Mouse (Mus musculus) thymus, postnatal 36 days (tissue): ENCODE data around the gene Tigd4.

Experiments
- DNase-seq, 2 experiments: peaks; one replicate each; pipeline ENCODE4 v3.0.0; 2022; ENCODE audit warnings: mixed read lengths in 2 of 2

The Tigd4 gene

DNA sequence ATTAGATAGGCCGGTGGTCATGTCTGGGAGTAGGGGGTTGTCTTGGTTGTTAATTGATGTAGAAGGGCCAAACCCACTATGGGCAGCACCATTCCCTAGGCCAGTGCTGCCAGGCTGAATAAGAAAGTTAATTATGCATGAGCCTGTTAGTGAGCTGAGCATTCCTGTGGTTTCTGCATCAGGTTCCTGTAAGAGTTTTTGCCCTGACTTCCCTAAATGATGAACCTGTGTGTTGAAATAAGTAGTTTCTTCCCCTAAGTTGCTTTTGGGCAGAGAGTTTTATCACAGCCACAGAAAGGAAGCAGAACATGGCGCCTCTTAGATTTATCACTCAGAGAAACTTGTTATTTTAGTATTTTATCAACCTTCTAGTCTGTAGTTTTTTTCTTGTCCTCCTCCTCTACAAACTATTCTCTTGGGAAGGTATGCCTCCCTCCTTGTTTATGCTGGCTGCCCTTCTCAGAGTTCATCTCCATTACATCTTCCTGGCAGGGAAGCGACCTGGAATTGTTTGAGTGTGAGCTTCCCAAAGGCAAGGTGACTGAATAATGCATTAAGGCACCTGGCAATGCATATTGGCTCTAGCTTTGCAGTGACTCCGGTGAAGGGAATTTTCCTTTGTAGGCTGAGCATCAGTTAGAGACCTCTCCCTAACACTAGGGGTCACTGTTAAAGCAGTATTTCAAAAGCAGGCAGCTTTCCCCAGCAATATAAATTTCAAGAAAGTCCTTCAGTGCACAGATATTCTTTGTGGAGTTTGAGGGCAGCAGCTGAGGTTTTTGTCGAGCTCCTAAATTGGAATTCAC, 21.9 kb downstream of the Tigd4 start:
- peak in 1 of 2 experiments; percentile 8 for DNase-seq

DNA sequence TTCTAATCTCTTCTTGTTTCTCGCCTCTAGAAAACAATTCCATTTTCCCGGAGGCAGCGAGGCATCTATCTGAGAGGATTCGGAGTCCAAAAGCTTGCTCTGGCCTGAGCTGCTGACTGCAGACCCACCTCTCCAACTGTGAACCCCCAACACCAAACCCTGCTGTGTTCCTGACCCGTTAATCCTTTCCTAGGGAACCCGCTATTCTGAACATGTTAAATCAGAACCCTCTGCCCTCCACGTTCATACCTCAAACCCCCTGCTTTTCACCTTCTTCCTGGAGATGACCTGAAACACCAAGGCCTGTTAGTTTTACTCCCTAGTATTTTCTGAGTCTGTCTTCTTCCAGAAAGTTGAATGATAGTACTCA, 22.5 kb downstream of the Tigd4 start:
- no peak for DNase-seq

- DNase-seq: no peak
Observed at GRCm38 (mm10) chr3:84618627-84619026, 25.3 kb downstream of the Tigd4 start.

DNA sequence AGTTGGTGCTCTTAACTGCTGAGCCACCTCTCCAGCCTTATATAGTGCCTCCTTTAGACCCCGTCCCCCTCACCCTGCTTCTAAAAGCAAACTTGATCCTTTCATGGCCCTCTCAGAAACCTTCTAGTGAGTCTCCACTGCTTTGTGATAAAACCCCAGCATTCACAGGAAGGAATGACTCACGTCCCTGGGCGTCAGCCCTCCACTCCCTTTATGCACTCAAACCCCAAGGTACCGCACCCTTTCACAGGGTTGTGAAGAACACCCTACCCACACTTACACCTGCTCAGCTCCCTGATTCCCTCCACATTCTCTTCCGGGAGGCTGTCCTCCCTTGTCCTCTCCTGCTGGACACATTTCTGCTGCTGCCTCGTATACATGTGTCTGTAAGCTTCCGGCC, 25.7 kb downstream of the Tigd4 start:
- no peak for DNase-seq

- DNase-seq: no peak
Observed at GRCm38 (mm10) chr3:84619725-84620124, 26.4 kb downstream of the Tigd4 start.

- no peak for DNase-seq
Observed at GRCm38 (mm10) chr3:84622026-84622425, 28.7 kb downstream of the Tigd4 start.

- no peak for DNase-seq
Observed at GRCm38 (mm10) chr3:84631586-84631985, 38.2 kb downstream of the Tigd4 start.

GRCm38 (mm10) chr3:84637095-84637494, 43.7 kb downstream of the Tigd4 start:
- DNase-seq: no peak

GRCm38 (mm10) chr3:84637890-84638578, 44.7 kb downstream of the Tigd4 start:
- DNase-seq: no peak

DNA sequence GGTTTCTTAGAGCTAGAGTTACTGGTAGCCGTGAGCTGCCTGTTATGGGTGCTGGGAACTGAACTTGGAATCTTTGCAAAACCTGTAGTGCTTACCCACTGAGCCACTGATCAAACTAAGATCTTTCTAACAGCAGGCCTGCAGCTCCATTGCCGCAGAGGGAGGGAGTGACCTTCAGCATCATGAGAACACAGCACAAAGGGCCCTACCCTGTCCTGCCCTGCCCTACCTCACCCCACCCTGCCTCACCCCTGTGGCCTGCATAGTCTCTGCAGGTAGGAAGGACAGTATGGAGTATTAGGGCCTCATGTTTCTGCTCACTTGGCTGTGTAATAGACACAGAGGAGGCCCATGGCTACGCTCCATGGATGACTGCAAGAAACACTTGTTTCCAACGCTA, 45.5 kb downstream of the Tigd4 start:
- DNase-seq: no peak

- no peak for DNase-seq
Observed at GRCm38 (mm10) chr3:84639767-84640500, 46.6 kb downstream of the Tigd4 start.

DNA sequence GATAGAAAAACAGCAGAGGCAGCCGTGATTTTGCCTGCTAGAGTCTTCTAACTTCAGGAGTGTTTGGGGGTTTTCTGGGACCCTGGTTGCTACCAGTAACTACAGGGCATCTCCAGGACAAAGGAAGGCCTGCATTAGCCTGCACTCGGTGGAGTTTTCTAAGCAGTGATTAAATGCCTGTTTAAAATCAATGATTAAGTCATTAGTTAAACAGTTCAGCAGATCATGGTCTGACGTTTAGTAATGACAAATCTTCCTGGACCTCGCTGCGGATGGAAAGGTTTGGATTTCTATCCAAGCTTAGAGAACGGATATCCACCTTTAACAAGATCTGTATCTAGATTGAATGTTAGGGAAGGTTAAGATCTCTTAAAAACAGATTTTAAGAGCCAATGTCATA, 47.2 kb downstream of the Tigd4 start:
- DNase-seq: no peak

- no peak for DNase-seq
Observed at GRCm38 (mm10) chr3:84641391-84641790, 48.0 kb downstream of the Tigd4 start.

DNA sequence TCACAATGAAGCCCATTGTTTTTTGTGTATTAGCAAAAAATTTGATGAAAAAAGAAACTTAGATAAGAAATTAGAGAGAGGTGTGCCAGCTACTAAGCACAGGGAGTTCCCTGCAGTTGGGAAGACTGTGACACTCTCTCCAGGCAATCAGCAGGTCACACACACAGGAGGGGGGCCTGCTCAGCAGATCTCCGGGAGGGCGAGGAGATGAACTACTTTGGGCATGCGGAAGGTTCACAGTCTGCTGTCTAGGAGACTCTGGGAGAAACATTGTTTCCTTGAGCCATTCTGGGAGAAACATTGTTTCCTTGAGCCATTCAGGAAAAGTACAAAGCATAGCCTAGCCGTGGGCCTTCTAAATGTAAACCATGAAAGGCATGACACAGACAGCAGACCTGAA, 49.6 kb downstream of the Tigd4 start:
- no peak for DNase-seq

GRCm38 (mm10) chr3:84645156-84646006, 52.0 kb downstream of the Tigd4 start:
- no peak for DNase-seq

- DNase-seq: no peak
Observed at GRCm38 (mm10) chr3:84646007-84646290, 52.6 kb downstream of the Tigd4 start.

- DNase-seq: no peak
Observed at GRCm38 (mm10) chr3:84646331-84646845, 53.0 kb downstream of the Tigd4 start.
